ENCODE assay signal across 8 mouse cellular contexts in genomic region chr7:27650949-27651348, GRCm38 (mm10). TPM values are rescaled to one million over a fixed set of nuclear protein-coding genes. Genes with fewer than 3 reads are reported as not detected.
DNase-seq lines count a peak whose midpoint lies in the region; ATAC-seq and TF ChIP-seq lines count a peak whose summit lies in the region.

No protein-coding gene starts in this region.

- H3K4me2 ChIP-seq in hindbrain, embryonic 11.5 days (replicated peaks; ENCODE audit: low read depth, low read length), result no peak overlapping the region
- no peak overlapping the region for H3K4me2 ChIP-seq in hindbrain, embryonic 13.5 days

- no peak overlapping the region for H3K4me3 ChIP-seq in hindbrain, embryonic 11.5 days (ENCODE audit: low read depth, low read length)
- H3K4me3 ChIP-seq in hindbrain, embryonic 13.5 days, result no peak overlapping the region
- no peak overlapping the region for H3K4me3 ChIP-seq in left cerebral cortex, adult 2 months

- no peak overlapping the region for H3K9ac ChIP-seq in hindbrain, embryonic 11.5 days (ENCODE audit: low read depth, low read length)
- H3K9ac ChIP-seq in hindbrain, embryonic 13.5 days, result no peak overlapping the region

- no peaks in the 10 kb centered on the region for H3K36me3 ChIP-seq in hindbrain, embryonic 11.5 days (ENCODE audit: control insufficient read depth, insufficient read depth, low read length)
- H3K36me3 ChIP-seq in hindbrain, embryonic 13.5 days, result peaks cover 5% of the 10 kb centered on the region

- WGBS in hindbrain, embryonic 11.5 days, result 4% methylated on average over 10 of the region's 10 CpGs
- 7% methylated on average over 10 of the region's 10 CpGs for WGBS in hindbrain, embryonic 13.5 days

- peaks cover 18% of the 10 kb centered on the region for H3K27me3 ChIP-seq in hindbrain, embryonic 11.5 days (ENCODE audit: control insufficient read depth, insufficient read depth, low read length)
- peaks cover 26% of the 10 kb centered on the region for H3K27me3 ChIP-seq in hindbrain, embryonic 13.5 days

- no peak for ATAC-seq in hindbrain, embryonic 11.5 days (ENCODE audit: low FRiP score)
- ATAC-seq in hindbrain, embryonic 13.5 days (ENCODE audit: low FRiP score), result no peak
- ATAC-seq in frontal cortex, adult (ENCODE audit: low TSS enrichment), result 0 out of 2 replicates have a peak, but pooled peaks have one; percentile 45
- ATAC-seq in megakaryocyte progenitor cell, adult 5-6 weeks (replicated peaks; ENCODE audit: poor library complexity), result peak; percentile 87

- TF ChIP-seq CTCF in left cerebral cortex, adult 2 months (IDR thresholded peaks at IDR 0.05), result peak; percentile 89

- intact Hi-C loops in left cerebral cortex, adult 2 months (cut with DNase I), result loop anchor here (1.0 kb wide), 2 partner anchors 34 to 74 kb away; no protein-coding TSS in a partner anchor

- no peak overlapping the region for H3K27ac ChIP-seq in hindbrain, embryonic 11.5 days (ENCODE audit: low read depth, low read length)
- no peak overlapping the region for H3K27ac ChIP-seq in hindbrain, embryonic 13.5 days
- H3K27ac ChIP-seq in left cerebral cortex, adult 2 months, result no peak overlapping the region

- no peaks in the 10 kb centered on the region for H3K9me3 ChIP-seq in hindbrain, embryonic 11.5 days (ENCODE audit: control insufficient read depth, low read length)
- H3K9me3 ChIP-seq in hindbrain, embryonic 13.5 days, result no peaks in the 10 kb centered on the region

- DNase-seq in hindbrain, embryonic 11.5 days (ENCODE audit: low spot score), result peak; percentile 92
- peak; percentile 78 for DNase-seq in cerebellum, adult 8-10 months
- peak; percentile 63 for DNase-seq in hindlimb bud, embryonic 11.5 days (ENCODE audit: extremely low spot score, low read depth, low spot score)
- peak; percentile 75 to 78 for DNase-seq in left cerebral cortex, adult 2 months (ENCODE audit: extremely low spot score in 1 of 2, low spot score in 2 of 2)
- DNase-seq in spleen, postnatal 14 days (ENCODE audit: low spot score in 2 of 2), result peak; percentile 24 to 46

- H3K4me1 ChIP-seq in hindbrain, embryonic 11.5 days (replicated peaks; ENCODE audit: control insufficient read depth, insufficient read depth, low read length), result no peaks in the 10 kb centered on the region
- H3K4me1 ChIP-seq in hindbrain, embryonic 13.5 days (replicated peaks), result peaks cover 29% of the 10 kb centered on the region

RNA-seq across cellular contexts. Expression of gene Ttc9b, which starts 2.8 kb away (rescaled TPM):
- polyA plus RNA-seq in hindbrain, embryonic 11.5 days (2014; fragmentation: Nextera tagmentation; extraction: Ambion mirVana), result 11.2 and 13.4 TPM in 2 replicates
- 50.2 and 52.0 TPM in 2 replicates for polyA plus RNA-seq in hindbrain, embryonic 13.5 days (2015; fragmentation: Nextera tagmentation; extraction: Ambion mirVana)
- total RNA-seq in left cerebral cortex, adult 2 months (2021), result 100 to 1,000 TPM in 1 of 2 experiments, 10 to 100 TPM in 1; 99.1 to 101 TPM
- total RNA-seq in megakaryocyte progenitor cell, adult 5-6 weeks (2015), result not detected in 2 replicates
- total RNA-seq in megakaryocyte progenitor cell, adult 5-6 weeks (2017), result not detected in 2 replicates

RNA-seq across cellular contexts. Expression of gene Map3k10, which starts 23.4 kb away (rescaled TPM):
- polyA plus RNA-seq in hindbrain, embryonic 11.5 days (2014; fragmentation: Nextera tagmentation; extraction: Ambion mirVana), result 6.2 and 8.8 TPM in 2 replicates
- polyA plus RNA-seq in hindbrain, embryonic 13.5 days (2015; fragmentation: Nextera tagmentation; extraction: Ambion mirVana), result 13.0 and 13.2 TPM in 2 replicates
- 100 to 1,000 TPM; 202 to 214 TPM for total RNA-seq in left cerebral cortex, adult 2 months (2021)
- 1.7 and 4.3 TPM in 2 replicates for total RNA-seq in megakaryocyte progenitor cell, adult 5-6 weeks (2015)
- 3.4 and 5.2 TPM in 2 replicates for total RNA-seq in megakaryocyte progenitor cell, adult 5-6 weeks (2017)

RNA-seq across cellular contexts. Expression of gene Zfp607b, which starts 38.2 kb away (rescaled TPM):
- 7.3 and 8.5 TPM in 2 replicates for polyA plus RNA-seq in hindbrain, embryonic 11.5 days (2014; fragmentation: Nextera tagmentation; extraction: Ambion mirVana)
- polyA plus RNA-seq in hindbrain, embryonic 13.5 days (2015; fragmentation: Nextera tagmentation; extraction: Ambion mirVana), result 10.8 and 12.1 TPM in 2 replicates
- total RNA-seq in left cerebral cortex, adult 2 months (2021), result 10 to 100 TPM; 11.8 to 11.9 TPM
- 0.71 and 3.1 TPM in 2 replicates for total RNA-seq in megakaryocyte progenitor cell, adult 5-6 weeks (2015)
- 0.42 and 4.0 TPM in 2 replicates for total RNA-seq in megakaryocyte progenitor cell, adult 5-6 weeks (2017)

RNA-seq across cellular contexts. Expression of gene Akt2, which starts 59.6 kb away (rescaled TPM):
- polyA plus RNA-seq in hindbrain, embryonic 11.5 days (2014; fragmentation: Nextera tagmentation; extraction: Ambion mirVana), result 67.5 and 71.7 TPM in 2 replicates
- 68.0 and 71.0 TPM in 2 replicates for polyA plus RNA-seq in hindbrain, embryonic 13.5 days (2015; fragmentation: Nextera tagmentation; extraction: Ambion mirVana)
- total RNA-seq in left cerebral cortex, adult 2 months (2021), result 100 to 1,000 TPM; 115 to 116 TPM
- 33.8 and 40.3 TPM in 2 replicates for total RNA-seq in megakaryocyte progenitor cell, adult 5-6 weeks (2015)
- total RNA-seq in megakaryocyte progenitor cell, adult 5-6 weeks (2017), result 46.9 and 50.2 TPM in 2 replicates

Comparison
In these comparisons a context has a peak if more than half of its experiments do, and no peak if none do; other contexts are left out.
1. ATAC-seq: peak in frontal cortex, adult (single experiment) and megakaryocyte progenitor cell, adult 5-6 weeks (single experiment); none in hindbrain, embryonic 11.5 days (single experiment) and hindbrain, embryonic 13.5 days (single experiment).
2. DNase-seq: peak in every context shown above with its lines; median percentile 92 in hindbrain, embryonic 11.5 days; 78 in cerebellum, adult 8-10 months; 76 in left cerebral cortex, adult 2 months; 63 in hindlimb bud, embryonic 11.5 days; 35 in spleen, postnatal 14 days.
3. RNA of gene Ttc9b, which starts 2.8 kb away (total RNA-seq): 99.1 to 101 TPM in left cerebral cortex, adult 2 months; not detected in megakaryocyte progenitor cell, adult 5-6 weeks; every median in the first group is over 100 times any median in the second.
4. RNA of gene Map3k10, which starts 23.4 kb away (total RNA-seq): 202 to 214 TPM in left cerebral cortex, adult 2 months; 1.7 to 5.2 TPM in megakaryocyte progenitor cell, adult 5-6 weeks; every median in the first group is over 10 times any median in the second.